In genomic region chr3:138859666-138860065, GRCm38 (mm10) we compare ENCODE assay signal across 9 mouse cellular contexts.
DNase-seq lines count a peak whose midpoint lies in the region; ATAC-seq and TF ChIP-seq lines count a peak whose summit lies in the region.
"Had no signal": no experiment of that assay in that cellular context is flagged by ENCODE, and none has a peak within 500 bp of the region (broad histone marks: within the 10 kb centered on the region; RNA-seq: fewer than 3 reads in every experiment).

No protein-coding gene starts in this region.

- H3K4me3 ChIP-seq in olfactory bulb, adult 2 months (ENCODE audit: insufficient read depth, low read depth, low read length), result no peak overlapping the region
- H3K4me3 ChIP-seq in liver, embryonic 12.5 days, result no peak overlapping the region
- H3K4me3 ChIP-seq: limb, embryonic 13.5 days had no signal

- no peak for TF ChIP-seq CTCF in olfactory bulb, adult 2 months (IDR thresholded peaks at IDR 0.05; ENCODE audit: insufficient read depth, low read depth, low read length)

- H3K9ac ChIP-seq in liver, embryonic 12.5 days, result no peak overlapping the region
- H3K9ac ChIP-seq: limb, embryonic 13.5 days had no signal

- no peaks in the 10 kb centered on the region for H3K36me3 ChIP-seq in liver, embryonic 12.5 days
- H3K36me3 ChIP-seq: limb, embryonic 13.5 days had no signal

- no peak overlapping the region for H3K4me2 ChIP-seq in liver, embryonic 12.5 days
- H3K4me2 ChIP-seq: limb, embryonic 13.5 days had no signal

- DNase-seq in embryo, embryonic 10.5 days (ENCODE audit: low spot score), result peak; percentile 39
- DNase-seq in embryo, embryonic 10 days (ENCODE audit: low spot score), result no peak
- peak; percentile 29 for DNase-seq in thymus, postnatal 14 days
- no peak for DNase-seq in thymus, postnatal 36 days
- peak; percentile 7 to 15 for DNase-seq in kidney, adult 8-10 months
- no peak for DNase-seq in urinary bladder, adult 2 months (ENCODE audit: low spot score)

- peaks cover 37% of the 10 kb centered on the region for H3K4me1 ChIP-seq in olfactory bulb, adult 2 months (ENCODE audit: control insufficient read depth, insufficient read depth, low read length)
- H3K4me1 ChIP-seq in liver, embryonic 12.5 days, result no peaks in the 10 kb centered on the region

- no peak for ATAC-seq in liver, embryonic 12.5 days

- no peaks in the 10 kb centered on the region for H3K27me3 ChIP-seq in liver, embryonic 12.5 days (replicated peaks)
- H3K27me3 ChIP-seq: limb, embryonic 13.5 days had no signal

- H3K9me3 ChIP-seq in liver, embryonic 12.5 days (replicated peaks), result no peaks in the 10 kb centered on the region
- H3K9me3 ChIP-seq: limb, embryonic 13.5 days had no signal

- TF ChIP-seq POLR2A in olfactory bulb, adult 2 months (IDR thresholded peaks at IDR 0.05; ENCODE audit: insufficient read depth, low read depth, low read length), result no peak

- WGBS in olfactory bulb, adult 2 months, result 49% methylated on average over 8 of the region's 8 CpGs
- WGBS in liver, embryonic 12.5 days (ENCODE audit: insufficient replicate concordance), result 68% methylated on average over 8 of the region's 8 CpGs

- H3K27ac ChIP-seq in olfactory bulb, adult 2 months (ENCODE audit: insufficient read depth, low read depth, low read length), result peak overlapping the region; percentile 9; the same call in 1 of the 2 replicates
- H3K27ac ChIP-seq in liver, embryonic 12.5 days, result no peak overlapping the region

Comparison
In these comparisons a context has a peak if more than half of its experiments do, and no peak if none do; other contexts are left out.
1. DNase-seq: peak in embryo, embryonic 10.5 days (single experiment), thymus, postnatal 14 days (single experiment) and kidney, adult 8-10 months (2 of 2); none in embryo, embryonic 10 days (single experiment), thymus, postnatal 36 days (0 of 2) and urinary bladder, adult 2 months (single experiment).